Mouse (Mus musculus) lung, postnatal 0 days (tissue): ENCODE data around the gene Lig4. TPM values are rescaled to one million over a fixed set of nuclear protein-coding genes. Genes with fewer than 3 reads are reported as not detected.
A peak's percentile ranks its signal among the peaks of the same experiment; 100 is the strongest.

Experiments used
- ATAC-seq: fragments of 200-750 bp; cut with Nextera tagmentation; 2 replicates; pipeline ENCODE4 v1.8.0; 2017; ENCODE audit warnings: moderate library complexity
- DNase-seq: peaks from one replicate; pipeline ENCODE4 v3.0.0-alpha.2; 2016; ENCODE audit warnings: low spot score
- H3K27ac ChIP-seq: fragments of 300-500 bp; sonication (generic); 2 replicates; pipeline ENCODE4 v1.5.1; 2014; ENCODE audit warnings: antibody characterized with exemption, mild to moderate bottlenecking, low read length, mixed read lengths
- H3K27me3 ChIP-seq: fragments of 300-500 bp; sonication (generic); replicated peaks from 2 replicates; pipeline ENCODE4 v1.6.1; 2014; ENCODE audit warnings: low read length, mixed read lengths; ENCODE audit not compliant: insufficient read depth
- H3K36me3 ChIP-seq: fragments of 300-500 bp; sonication (generic); 2 replicates; pipeline ENCODE4 v1.6.1; 2014; ENCODE audit warnings: low read length, mixed read lengths; ENCODE audit not compliant: insufficient read depth
- H3K4me1 ChIP-seq: fragments of 300-500 bp; sonication (generic); 2 replicates; pipeline ENCODE4 v1.6.1; 2014; ENCODE audit warnings: antibody characterized with exemption, low read depth, low read length, mixed read lengths; ENCODE audit not compliant: insufficient read depth
- H3K4me2 ChIP-seq: fragments of 300-500 bp; sonication (generic); replicated peaks from 2 replicates; pipeline ENCODE4 v1.6.1; 2014; ENCODE audit warnings: low read depth, mild to moderate bottlenecking, low read length, moderate library complexity, mixed read lengths
- H3K4me3 ChIP-seq: fragments of 300-500 bp; sonication (generic); 2 replicates; pipeline ENCODE4 v1.5.1; 2014; ENCODE audit warnings: low read depth, low read length
- H3K9ac ChIP-seq: fragments of 300-500 bp; sonication (generic); replicated peaks from 2 replicates; pipeline ENCODE4 v1.6.1; 2014; ENCODE audit warnings: low read depth, mild to moderate bottlenecking
- H3K9me3 ChIP-seq: fragments of 300-500 bp; sonication (generic); 2 replicates; pipeline ENCODE4 v1.6.1; 2016; ENCODE audit warnings: low read length, mixed read lengths
- CTCF ChIP-seq: IDR thresholded peaks from 2 replicates; pipeline ENCODE4 v1.5.1; 2016; ENCODE audit warnings: antibody characterized with exemption, mild to moderate bottlenecking
- EP300 ChIP-seq: IDR thresholded peaks from 2 replicates; pipeline ENCODE4 v1.6.1; 2016; ENCODE audit warnings: antibody characterized with exemption, mild to moderate bottlenecking, control low read depth
- WGBS: fragments of 180-500 bp; shearing (Covaris S2); extraction: QIAGEN DNeasy Blood & Tissue Kit; methylation state at CpG from one replicate; pipeline ENCODE4 v1.1.7; 2014; 5-methylcytosine and 5-hydroxymethylcytosine counted together
- polyA plus RNA-seq: library from polyadenylated mRNA; unstranded; fragments of >200 nt; fragmentation: Nextera tagmentation; extraction: Ambion mirVana; gene quantifications from 2 replicates; pipeline ENCODE4 v1.2.1, GENCODE M21; 2015

Gene Lig4
- polyA plus RNA-seq, 1 experiment from 2014 or later: 3.4 TPM

GRCm38 (mm10) chr8:10004115-10004514 is 26.6 kb upstream of the Lig4 start:
- Histone ChIP-seq H3K36me3 (no peaks in the 10 kb centered on the region), H3K4me2 (no peak overlapping the region), H3K27ac (no peak overlapping the region), H3K9ac (no peak overlapping the region), H3K27me3 (no peaks in the 10 kb centered on the region), H3K4me1 (no peaks in the 10 kb centered on the region), H3K4me3 (no peak overlapping the region), H3K9me3 (no peaks in the 10 kb centered on the region)
- DNase-seq (no peak), ATAC-seq (no peak)
- TF ChIP-seq CTCF (no peak), EP300 (no peak)
- WGBS: 78% methylated on average over 7 of the region's 7 CpGs

GRCm38 (mm10) chr8:9980188-9980587 is 2.7 kb upstream of the Lig4 start:
- no peak overlapping the region for H3K9ac ChIP-seq
- H3K4me1 ChIP-seq: peaks cover 10% of the 10 kb centered on the region; the same call in 1 of the 2 replicates
- DNase-seq: no peak
- no peak overlapping the region for H3K4me3 ChIP-seq
- no peak overlapping the region for H3K4me2 ChIP-seq
- TF ChIP-seq EP300: no peak
- no peak for TF ChIP-seq CTCF
- H3K27me3 ChIP-seq: no peaks in the 10 kb centered on the region
- no peak for ATAC-seq
- H3K36me3 ChIP-seq: peaks cover 5% of the 10 kb centered on the region; the same call in 1 of the 2 replicates
- H3K27ac ChIP-seq: no peak overlapping the region
- no peaks in the 10 kb centered on the region for H3K9me3 ChIP-seq

DNA sequence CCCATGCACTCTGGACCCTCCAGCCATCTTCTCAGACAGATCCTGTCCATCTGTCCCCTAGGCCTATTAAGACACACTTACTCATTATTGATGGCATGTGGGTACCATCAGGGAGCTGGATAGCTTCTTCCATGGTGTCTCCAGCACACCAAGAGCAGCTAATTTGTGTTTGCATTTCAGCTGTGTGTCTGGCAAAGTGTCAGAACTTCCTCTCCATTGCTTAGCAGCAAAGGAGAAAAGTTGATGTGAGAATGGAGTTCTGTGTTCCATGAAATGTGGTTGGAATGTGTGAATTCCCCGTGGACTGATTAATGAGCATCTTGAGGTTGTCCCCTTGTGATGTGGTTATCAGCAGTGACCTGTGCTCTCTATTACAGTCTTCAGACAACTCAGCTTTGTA is 2.3 kb upstream of the Lig4 start:
- Histone ChIP-seq H3K4me3 (no peak overlapping the region), H3K27me3 (no peaks in the 10 kb centered on the region), H3K4me1 (peaks cover 10% of the 10 kb centered on the region; the same call in 1 of the 2 replicates), H3K36me3 (peaks cover 5% of the 10 kb centered on the region; the same call in 1 of the 2 replicates), H3K4me2 (no peak overlapping the region), H3K27ac (no peak overlapping the region), H3K9ac (no peak overlapping the region), H3K9me3 (no peaks in the 10 kb centered on the region)
- ATAC-seq (no peak), DNase-seq (no peak)
- no peak for TF ChIP-seq EP300
- no peak for TF ChIP-seq CTCF
- 46% methylated on average over 1 of the region's 1 CpGs for WGBS

DNA sequence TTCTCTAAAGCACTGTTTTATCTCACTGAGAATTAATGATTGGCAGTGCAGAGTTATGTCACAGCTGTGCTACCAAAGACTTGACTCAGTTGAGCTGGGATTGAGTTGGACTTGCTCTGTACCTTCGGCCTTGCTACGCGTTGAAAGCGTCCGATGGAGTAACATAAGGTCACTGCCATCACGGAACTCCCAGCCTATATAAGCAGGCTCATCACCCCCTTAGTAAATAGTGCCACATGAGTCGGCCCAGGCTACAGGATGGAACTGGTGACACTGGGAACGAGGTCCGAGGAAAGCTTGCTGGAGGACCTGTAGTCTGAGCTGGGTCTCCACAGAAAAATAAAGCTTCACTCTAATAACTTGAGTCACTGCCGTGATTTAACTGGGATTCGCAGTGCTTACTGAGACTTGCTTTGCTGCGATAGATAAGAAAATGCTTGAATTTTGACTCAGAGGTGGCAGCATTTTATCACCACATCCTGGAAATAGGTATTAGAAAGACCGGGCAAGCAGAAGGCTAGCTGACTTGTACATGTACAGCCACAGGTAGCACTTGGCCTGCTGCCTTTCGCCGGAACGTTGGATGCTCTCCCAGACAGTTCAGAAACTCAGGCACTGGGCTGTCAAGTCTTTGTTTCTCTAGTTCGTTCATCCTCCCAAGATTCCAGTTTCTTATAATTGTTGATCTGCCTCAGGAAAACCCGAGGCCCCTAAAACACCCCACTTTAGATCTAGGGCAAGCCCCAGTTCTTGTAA is 1.2 kb upstream of the Lig4 start:
- Histone ChIP-seq H3K9ac (peak overlapping the region; percentile 87), H3K4me3 (peak overlapping the region; percentile 90), H3K4me1 (peaks cover 10% of the 10 kb centered on the region; the same call in 1 of the 2 replicates), H3K27me3 (no peaks in the 10 kb centered on the region), H3K36me3 (peaks cover 5% of the 10 kb centered on the region; the same call in 1 of the 2 replicates), H3K9me3 (no peaks in the 10 kb centered on the region), H3K4me2 (peak overlapping the region; percentile 78), H3K27ac (no peak overlapping the region)
- 42% methylated on average over 18 of the region's 18 CpGs for WGBS
- TF ChIP-seq EP300 (no peak), CTCF (no peak)
- ATAC-seq (no peak), DNase-seq (no peak)

DNA sequence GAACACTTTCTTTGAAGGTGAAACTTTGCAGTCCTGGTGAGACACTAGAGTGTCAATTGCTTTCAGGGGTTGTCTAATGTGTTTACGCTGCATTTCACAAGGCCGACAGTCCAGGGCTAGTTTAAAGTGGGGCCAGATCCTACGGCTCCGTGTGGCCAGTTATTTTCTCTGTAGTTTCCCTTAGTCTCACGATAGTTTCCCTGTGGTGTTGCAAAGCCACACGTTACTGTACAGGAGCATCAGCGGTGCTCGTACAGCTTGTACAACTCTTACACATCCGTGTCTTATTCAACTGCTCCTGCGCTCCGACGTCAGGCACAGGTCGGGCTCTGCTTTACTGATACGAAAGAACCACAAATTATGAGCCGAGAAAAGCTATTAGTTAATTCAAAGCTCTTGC is 470 bp downstream of the Lig4 start:
- 28% methylated on average over 15 of the region's 15 CpGs for whole genome bisulfite sequencing
- Histone ChIP-seq H3K4me1 (peaks cover 10% of the 10 kb centered on the region; the same call in 1 of the 2 replicates), H3K4me3 (peak overlapping the region; percentile 90), H3K27ac (peak overlapping the region; percentile 91), H3K27me3 (no peaks in the 10 kb centered on the region), H3K4me2 (peak overlapping the region; percentile 78), H3K9ac (peak overlapping the region; percentile 87; the same call in 1 of the 2 replicates), H3K9me3 (no peaks in the 10 kb centered on the region), H3K36me3 (0 out of 2 replicates have a peak, but pooled peaks cover 6% of the 10 kb centered on the region)
- TF ChIP-seq CTCF (no peak), EP300 (no peak)
- ATAC-seq (no peak), DNase-seq (peak; percentile 18)

DNA sequence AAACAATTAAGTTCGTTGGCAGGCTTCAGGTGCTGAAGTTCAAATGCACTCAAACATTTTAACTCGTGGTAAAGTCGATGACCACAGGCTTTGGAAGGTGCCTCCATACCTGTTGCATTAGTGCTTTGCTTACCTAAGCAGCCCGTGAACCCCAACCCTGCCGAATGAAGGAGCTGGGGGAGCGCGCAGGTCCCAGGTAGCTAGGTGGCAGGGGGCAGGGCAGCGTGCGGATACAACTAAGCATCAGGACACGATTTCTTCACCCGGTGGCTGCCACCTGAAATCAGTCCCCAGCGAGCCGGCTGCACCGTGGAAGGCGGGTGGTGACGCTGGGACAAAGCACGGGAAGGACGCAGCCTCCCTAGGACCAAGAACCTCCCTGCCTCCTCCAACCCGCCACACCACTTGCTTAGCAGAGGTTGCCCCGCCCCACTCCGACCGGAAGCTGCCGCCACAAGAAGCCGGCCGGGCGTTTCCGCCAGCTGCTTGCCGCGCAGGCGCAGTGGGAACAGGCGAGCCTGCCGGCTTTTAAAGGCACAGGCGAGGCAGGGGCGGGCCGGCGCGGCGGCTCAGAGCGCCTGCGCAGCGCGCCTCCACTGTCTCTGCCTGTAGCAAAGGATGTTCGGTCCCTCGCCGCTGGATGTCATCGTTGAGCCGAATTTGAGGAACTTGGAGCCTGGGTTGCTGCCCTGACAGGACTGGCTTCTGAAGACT is 1.4 kb downstream of the Lig4 start:
- Histone ChIP-seq H3K4me2 (peak overlapping the region; percentile 76), H3K9me3 (no peaks in the 10 kb centered on the region), H3K4me3 (peak overlapping the region; percentile 55), H3K9ac (peak overlapping the region; percentile 43), H3K27ac (0 out of 2 replicates have a peak overlapping the region, but pooled peaks have one; percentile 8), H3K36me3 (0 out of 2 replicates have a peak, but pooled peaks cover 16% of the 10 kb centered on the region), H3K4me1 (peaks cover 10% of the 10 kb centered on the region; the same call in 1 of the 2 replicates), H3K27me3 (no peaks in the 10 kb centered on the region)
- DNase-seq (peak; percentile 100), ATAC-seq (peak; percentile 95)
- 2% methylated on average over 47 of the region's 47 CpGs for WGBS
- TF ChIP-seq EP300: no peak
- peak; percentile 84 for TF ChIP-seq CTCF
